Mouse (Mus musculus) liver, embryonic 14.5 days (tissue): ENCODE data around the gene Sfmbt2.

ENCODE experiments used
- CTCF ChIP-seq: IDR thresholded peaks from 2 replicates; pipeline ENCODE4 v1.5.1; 2016; ENCODE audit warnings: antibody characterized with exemption, low read depth, control low read depth
- EP300 ChIP-seq: IDR thresholded peaks from 2 replicates; pipeline ENCODE4 v1.6.1; 2016; ENCODE audit warnings: antibody characterized with exemption, low read depth

- no peak for TF ChIP-seq EP300
- no peak for TF ChIP-seq CTCF
Measured at GRCm38 (mm10) chr2:10352887-10353286, 17.4 kb upstream of the Sfmbt2 start.
